Mouse (Mus musculus) CH12.LX (cell line): ENCODE data around the gene Golga4. TPM values are rescaled to one million over a fixed set of nuclear protein-coding genes. Genes with fewer than 3 reads are reported as not detected.

ENCODE experiments used
- DNase-seq: peaks from one replicate; pipeline ENCODE4 v3.0.0-alpha.2; 2013; ENCODE audit errors: extremely low read depth
- H3K27ac ChIP-seq: 2 replicates; pipeline ENCODE4 v1.5.1; 2012; ENCODE audit warnings: low read depth, mild to moderate bottlenecking, control low read depth, moderate library complexity; ENCODE audit not compliant: insufficient read depth
- H3K27me3 ChIP-seq: replicated peaks from 2 replicates; pipeline ENCODE3; 2012; ENCODE audit warnings: inconsistent platforms
- H3K36me3 ChIP-seq, 2 experiments: replicated peaks in 1 of 2; 2 replicates each; pipeline versions ENCODE3 to v1.6.1; 2012; ENCODE audit warnings: inconsistent platforms in 1 of 2, low read length in 1 of 2, mild to moderate bottlenecking in 1 of 2, mixed read lengths in 1 of 2, moderate library complexity in 1 of 2; ENCODE audit not compliant: control insufficient read depth in 1 of 2, insufficient read depth in 1 of 2
- H3K4me1 ChIP-seq, 2 experiments: 2 replicates each; pipeline ENCODE4 v1.6.1; 2012; ENCODE audit warnings: inconsistent platforms in 1 of 2, moderate library complexity in 1 of 2; ENCODE audit not compliant: insufficient read depth in 2 of 2, control insufficient read depth in 1 of 2
- H3K4me2 ChIP-seq: 2 replicates; pipeline ENCODE4 v1.6.1; 2012; ENCODE audit warnings: low read depth, mild to moderate bottlenecking, control low read depth; ENCODE audit not compliant: poor library complexity, insufficient read depth, severe bottlenecking
- H3K4me3 ChIP-seq, 3 experiments: fragments of 150-350 bp in 1 of 3; sonication (generic) in 1 of 3; replicated peaks in 1 of 3; 2 replicates each; pipeline versions ENCODE3 to v1.5.1; 2011 to 2012; ENCODE audit warnings: low read depth in 2 of 3, low read length in 2 of 3, mild to moderate bottlenecking in 2 of 3, moderate library complexity in 2 of 3, control low read depth in 1 of 3, improper control_type of control experiment in 1 of 3, inconsistent platforms in 1 of 3, mixed read lengths in 1 of 3; ENCODE audit not compliant: poor library complexity in 1 of 3
- H3K79me2 ChIP-seq: replicated peaks from 2 replicates; pipeline ENCODE4 v1.6.1; 2012; ENCODE audit warnings: mild to moderate bottlenecking, moderate library complexity; ENCODE audit not compliant: control insufficient read depth, poor library complexity, insufficient read depth, severe bottlenecking; ENCODE audit errors: extremely low read depth
- H3K9ac ChIP-seq: 2 replicates; pipeline ENCODE4 v1.6.1; 2012; ENCODE audit warnings: low read depth, mild to moderate bottlenecking, control low read depth, moderate library complexity; ENCODE audit not compliant: insufficient read depth
- H3K9me3 ChIP-seq: replicated peaks from 2 replicates; pipeline ENCODE3; 2012; ENCODE audit warnings: low read length, inconsistent platforms, mixed read lengths
- BHLHE40 ChIP-seq: IDR thresholded peaks from 2 replicates; pipeline ENCODE4 v1.6.1; 2011; ENCODE audit warnings: mild to moderate bottlenecking, low read depth, low read length, improper control_type of control experiment
- CHD1 ChIP-seq: IDR thresholded peaks from 2 replicates; pipeline ENCODE4 v1.6.1; 2012; ENCODE audit warnings: low read depth, low read length, improper control_type of control experiment, inconsistent platforms
- CTCF ChIP-seq, 2 experiments: IDR thresholded peaks in 1 of 2; conservative IDR thresholded peaks in 1 of 2; 2 replicates each; pipeline ENCODE4 v1.5.1; 2011 to 2012; ENCODE audit warnings: low read depth in 2 of 2, low read length in 2 of 2, improper control_type of control experiment in 1 of 2, inconsistent platforms in 1 of 2, mild to moderate bottlenecking in 1 of 2, moderate library complexity in 1 of 2
- E2F4 ChIP-seq: IDR thresholded peaks from 2 replicates; pipeline ENCODE4 v1.6.1; 2011; ENCODE audit warnings: low read depth, low read length, improper control_type of control experiment; ENCODE audit not compliant: insufficient replicate concordance
- EP300 ChIP-seq: IDR thresholded peaks from 2 replicates; pipeline ENCODE4 v1.6.1; 2011; ENCODE audit warnings: low read length, improper control_type of control experiment
- ETS1 ChIP-seq: conservative IDR thresholded peaks from 2 replicates; pipeline ENCODE4 v1.6.1; 2012; ENCODE audit warnings: low read depth, mild to moderate bottlenecking, inconsistent platforms, low read length, improper control_type of control experiment, moderate library complexity
- GABPA ChIP-seq: IDR thresholded peaks from 2 replicates; pipeline ENCODE4 v1.6.1; 2012; ENCODE audit warnings: low read depth, low read length, improper control_type of control experiment, inconsistent platforms; ENCODE audit not compliant: insufficient replicate concordance
- IRF4 ChIP-seq: IDR thresholded peaks from 2 replicates; pipeline ENCODE4 v1.6.1; 2014; ENCODE audit warnings: low read depth, mild to moderate bottlenecking, inconsistent platforms, low read length, improper control_type of control experiment
- JUN ChIP-seq: IDR thresholded peaks from 2 replicates; pipeline ENCODE4 v1.6.1; 2011; ENCODE audit warnings: low read depth, mild to moderate bottlenecking, low read length, improper control_type of control experiment, moderate library complexity; ENCODE audit not compliant: insufficient read depth
- MAFK ChIP-seq: IDR thresholded peaks from 2 replicates; pipeline ENCODE4 v1.6.1; 2011; ENCODE audit warnings: low read length, improper control_type of control experiment; ENCODE audit not compliant: insufficient replicate concordance
- MAX ChIP-seq: IDR thresholded peaks from 2 replicates; pipeline ENCODE4 v1.6.1; 2011; ENCODE audit warnings: low read length, improper control_type of control experiment
- MEF2A ChIP-seq: IDR thresholded peaks from 2 replicates; pipeline ENCODE4 v1.6.1; 2014; ENCODE audit warnings: low read depth, mild to moderate bottlenecking, inconsistent platforms, low read length, improper control_type of control experiment, borderline replicate concordance
- NELFE ChIP-seq: IDR thresholded peaks from 2 replicates; pipeline ENCODE4 v1.6.1; 2011; ENCODE audit warnings: low read depth, low read length, improper control_type of control experiment
- POLR2A ChIP-seq: IDR thresholded peaks from 2 replicates; pipeline ENCODE4 v1.6.1; 2011; ENCODE audit warnings: low read depth, mild to moderate bottlenecking, improper control_type of control experiment, low read length
- POLR2AphosphoS2 ChIP-seq: IDR thresholded peaks from 2 replicates; pipeline ENCODE4 v1.6.1; 2011; ENCODE audit warnings: low read depth, low read length, improper control_type of control experiment
- TCF12 ChIP-seq: IDR thresholded peaks from 2 replicates; pipeline ENCODE4 v1.6.1; 2014; ENCODE audit warnings: low read depth, mild to moderate bottlenecking, inconsistent platforms, low read length, improper control_type of control experiment
- UBTF ChIP-seq: IDR thresholded peaks from 2 replicates; pipeline ENCODE4 v1.6.1; 2012; ENCODE audit warnings: low read depth, mild to moderate bottlenecking, inconsistent platforms, low read length, improper control_type of control experiment, moderate library complexity
- USF1 ChIP-seq: IDR thresholded peaks from 2 replicates; pipeline ENCODE4 v1.6.1; 2014; ENCODE audit warnings: low read depth, mild to moderate bottlenecking, inconsistent platforms, low read length, improper control_type of control experiment
- USF2 ChIP-seq: conservative IDR thresholded peaks from 2 replicates; pipeline ENCODE4 v1.6.1; 2011; ENCODE audit warnings: low read depth, low read length, improper control_type of control experiment
- ZC3H11A ChIP-seq: IDR thresholded peaks from 2 replicates; pipeline ENCODE4 v1.6.1; 2012; ENCODE audit warnings: low read depth, mild to moderate bottlenecking, inconsistent platforms, low read length, improper control_type of control experiment
- ZNF384 ChIP-seq: IDR thresholded peaks from 2 replicates; pipeline ENCODE4 v1.6.1; 2012; ENCODE audit warnings: low read depth, low read length, improper control_type of control experiment, inconsistent platforms
- dilution Hi-C: fragments of 300-500 bp; cut with MboI; formaldehyde crosslinking; loops from 2 replicates; pipeline ENCODE4 v1.14.3; 2020; ENCODE audit warnings: low sequenced_read_pairs; ENCODE audit not compliant: extremely low pct_unique_long_range_greater_than_20kb, extremely low pct_ligation_motif_present
- in situ Hi-C: fragments of 300-500 bp; cut with MboI; formaldehyde crosslinking; loops from 3 replicates; pipeline ENCODE4 v1.14.3; 2019; ENCODE audit warnings: low sequenced_read_pairs, low pct_ligation_motif_present, low pct_unique_long_range_greater_than_20kb, mixed read lengths
- polyA plus RNA-seq: library from polyadenylated mRNA; unstranded; fragments of >175 nt; gene quantifications from 2 replicates; pipeline ENCODE4 v1.2.1, GENCODE M21; 2012; ENCODE audit warnings: low read depth; ENCODE audit not compliant: insufficient read length
- total RNA-seq, 2 experiments: library from RNA; depleted of rRNA; stranded (reverse); fragments of 300-350 nt in 1 of 2; fragments of >200 nt in 1 of 2; gene quantifications; 2 replicates each; pipeline ENCODE4 v1.2.3; 2012 to 2014

Golga4 gene
- total and polyA plus RNA-seq, 3 experiments: 23.7 to 37.2 (median 33.1) TPM

DNA sequence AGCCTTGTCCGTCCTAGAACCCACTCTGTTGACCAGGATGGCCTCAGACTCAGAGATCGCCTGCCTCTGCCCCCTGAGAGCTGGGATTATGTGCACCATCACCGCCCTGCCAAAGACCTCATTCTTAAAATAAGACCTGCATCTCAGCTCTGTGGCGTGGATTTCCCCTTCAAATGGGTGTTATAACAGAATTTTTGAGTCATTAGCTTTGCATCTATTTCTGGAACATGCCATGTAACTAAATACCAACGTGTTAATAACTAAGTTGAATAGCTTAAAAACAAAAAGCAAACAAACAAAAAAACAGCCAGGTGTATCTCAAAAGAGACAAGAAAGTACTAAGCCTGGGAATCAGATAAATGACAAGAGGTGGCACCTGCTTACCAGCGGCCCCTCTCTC lies 5.1 kb upstream of the Golga4 start:
- dilution Hi-C loops: no loop called here
- Histone ChIP-seq H3K4me2 (no peak overlapping the region), H3K4me3 (no peak overlapping the region), H3K79me2 (no peaks in the 10 kb centered on the region; the same call in 1 of the 2 replicates)
- TF ChIP-seq EP300 (peak; percentile 36; the same call in 1 of the 2 replicates), ETS1 (peak; percentile 54; the same call in 1 of the 2 replicates), TCF12 (no peak), ZNF384 (no peak), JUN (0 out of 2 replicates have a peak, but pooled peaks have one; percentile 17), BHLHE40 (0 out of 2 replicates have a peak, but pooled peaks have one; percentile 19), MEF2A (peak; percentile 91; the same call in 1 of the 2 replicates)
- TF ChIP-seq, all 38 proteins: peak for 5
- in situ Hi-C loops: no loop called here
- DNase-seq: peak; percentile 18
- H3K36me3 ChIP-seq: no peaks in the 10 kb centered on the region
- H3K9me3 ChIP-seq: no peaks in the 10 kb centered on the region
- H3K9ac ChIP-seq: no peak overlapping the region
- no peak overlapping the region for H3K27ac ChIP-seq
- H3K27me3 ChIP-seq: no peaks in the 10 kb centered on the region
- peaks cover 10 to 20% of the 10 kb centered on the region in 2 experiments for H3K4me1 ChIP-seq

DNA sequence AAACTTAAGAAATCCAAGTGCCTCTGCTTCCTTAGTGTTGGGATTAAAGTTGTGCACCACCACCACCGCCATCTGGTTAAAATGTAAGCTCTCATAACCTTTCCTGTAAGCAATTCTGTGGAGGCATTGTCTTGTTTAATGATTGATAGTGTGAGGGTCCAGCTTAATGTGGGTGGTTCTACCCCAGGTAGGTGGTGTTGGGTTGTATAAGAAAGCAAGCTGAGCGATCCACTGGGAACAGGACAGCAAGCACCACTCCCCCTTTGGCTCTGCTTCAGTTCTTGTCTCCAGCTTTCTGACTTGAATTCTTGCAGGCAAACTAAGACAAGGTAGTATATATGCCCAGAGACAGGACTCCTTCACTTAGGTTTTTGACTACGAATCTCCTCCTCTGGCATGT lies 1.4 kb upstream of the Golga4 start:
- no peak for TF ChIP-seq USF1
- no peak for TF ChIP-seq ETS1
- no peak for TF ChIP-seq MAX
- no peak for TF ChIP-seq USF2
- TF ChIP-seq BHLHE40: no peak
- TF ChIP-seq POLR2A: no peak
- no peak for TF ChIP-seq GABPA
- TF ChIP-seq ZC3H11A: no peak
- TF ChIP-seq UBTF: no peak
- no peak for TF ChIP-seq E2F4
- no peak for TF ChIP-seq JUN
- TF ChIP-seq MAFK: no peak
- no peak for TF ChIP-seq CHD1
- TF ChIP-seq POLR2AphosphoS2: no peak
- no peak for TF ChIP-seq NELFE
- TF ChIP-seq CTCF (conservative IDR thresholded peaks at IDR 0.05 in 1 of 2, IDR thresholded peaks at IDR 0.05 in 1 of 2; ENCODE audit: low read depth in 2 of 2, low read length in 2 of 2): no peak
- no peak for TF ChIP-seq IRF4
- peaks cover 0 to 3% of the 10 kb centered on the region in 2 experiments for H3K36me3 ChIP-seq
- H3K4me1 ChIP-seq: peaks cover 15 to 45% of the 10 kb centered on the region in 2 experiments
- dilution Hi-C loops (no loop called here), in situ Hi-C loops (no loop called here)
- H3K79me2 ChIP-seq: peaks cover 30% of the 10 kb centered on the region
- DNase-seq: no peak
- no peaks in the 10 kb centered on the region for H3K9me3 ChIP-seq
- no peak overlapping the region for H3K9ac ChIP-seq
- H3K27me3 ChIP-seq: no peaks in the 10 kb centered on the region
- no peak overlapping the region for H3K4me2 ChIP-seq
- no peak overlapping the region for H3K4me3 ChIP-seq
- H3K27ac ChIP-seq: no peak overlapping the region
